Mouse (Mus musculus): ENCODE results near the gene Ttc3. TPM values are rescaled to one million over a fixed set of nuclear protein-coding genes. Genes with fewer than 3 reads are reported as not detected.

Ttc3 gene
- polyA plus RNA-seq, 1 experiment from 2014 or later = 484 TPM

GRCm38 (mm10) chr16:94369596-94370172 is 734 bp upstream of the Ttc3 start:
- peak overlapping the region; percentile 69 for H3K4me2 ChIP-seq (ENCODE audit: low read depth, low read length, severe bottlenecking)
- H3K9me3 ChIP-seq (ENCODE audit: control insufficient read depth, low read length) = no peaks in the 10 kb centered on the region
- H3K27me3 ChIP-seq (ENCODE audit: control insufficient read depth, insufficient read depth, low read length) = no peaks in the 10 kb centered on the region
- 8% methylated on average over 6 of the region's 6 CpGs for WGBS
- peak overlapping the region; percentile 89 for H3K4me3 ChIP-seq (ENCODE audit: low read depth, low read length)
- H3K27ac ChIP-seq (ENCODE audit: low read depth, low read length) = peak overlapping the region; percentile 97
- DNase-seq (ENCODE audit: low spot score) (no peak), ATAC-seq (replicated peaks; ENCODE audit: low FRiP score) (no peak)
- H3K36me3 ChIP-seq (ENCODE audit: control insufficient read depth, insufficient read depth, low read length) = no peaks in the 10 kb centered on the region
- H3K4me1 ChIP-seq (replicated peaks; ENCODE audit: control insufficient read depth, insufficient read depth, low read length) = peaks cover 2% of the 10 kb centered on the region; the same call in 1 of the 2 replicates
- peak overlapping the region; percentile 95 for H3K9ac ChIP-seq (ENCODE audit: low read length)

GRCm38 (mm10) chr16:94370915-94371300 is 490 bp downstream of the Ttc3 start:
- Histone ChIP-seq H3K27me3 (ENCODE audit: control insufficient read depth, insufficient read depth, low read length) (no peaks in the 10 kb centered on the region), H3K4me2 (ENCODE audit: low read depth, low read length, severe bottlenecking) (peak overlapping the region; percentile 69), H3K4me3 (ENCODE audit: low read depth, low read length) (peak overlapping the region; percentile 89), H3K27ac (ENCODE audit: low read depth, low read length) (peak overlapping the region; percentile 97), H3K4me1 (replicated peaks; ENCODE audit: control insufficient read depth, insufficient read depth, low read length) (peaks cover 2% of the 10 kb centered on the region; the same call in 1 of the 2 replicates), H3K9me3 (ENCODE audit: control insufficient read depth, low read length) (no peaks in the 10 kb centered on the region), H3K9ac (ENCODE audit: low read length) (peak overlapping the region; percentile 95), H3K36me3 (ENCODE audit: control insufficient read depth, insufficient read depth, low read length) (no peaks in the 10 kb centered on the region)
- WGBS = 0% methylated on average over 43 of the region's 43 CpGs
- no peak for DNase-seq (ENCODE audit: low spot score)
- ATAC-seq (replicated peaks; ENCODE audit: low FRiP score) = peak; percentile 79

- Histone ChIP-seq H3K9ac (ENCODE audit: low read length) (peak within 1 kb of the TSS; percentile 95), H3K9me3 (ENCODE audit: control insufficient read depth, low read length) (no peaks in the 10 kb centered on the region), H3K4me3 (ENCODE audit: low read depth, low read length) (peak within 1 kb of the TSS; percentile 89), H3K4me2 (ENCODE audit: low read depth, low read length, severe bottlenecking) (peak within 1 kb of the TSS; percentile 69), H3K4me1 (replicated peaks; ENCODE audit: control insufficient read depth, insufficient read depth, low read length) (peaks cover 2% of the 10 kb centered on the region; the same call in 1 of the 2 replicates), H3K36me3 (ENCODE audit: control insufficient read depth, insufficient read depth, low read length) (no peaks in the 10 kb centered on the region), H3K27ac (ENCODE audit: low read depth, low read length) (peak within 1 kb of the TSS; percentile 97), H3K27me3 (ENCODE audit: control insufficient read depth, insufficient read depth, low read length) (no peaks in the 10 kb centered on the region)
- under 1% methylated on average over 41 of the region's 43 CpGs for WGBS
- DNase-seq (ENCODE audit: low spot score) (peak; percentile 95), ATAC-seq (replicated peaks; ENCODE audit: low FRiP score) (peak; percentile 87)
Observed at GRCm38 (mm10) chr16:94371301-94371931, 998 bp downstream of the Ttc3 start, which contains the start of gene Pigp. TSS of gene Pigp (minus strand) at chr16:94371842.

GRCm38 (mm10) chr16:94379386-94379785 is 9.0 kb downstream of the Ttc3 start:
- ATAC-seq (replicated peaks; ENCODE audit: low FRiP score) (no peak), DNase-seq (ENCODE audit: low spot score) (no peak)
- H3K9me3 ChIP-seq (ENCODE audit: control insufficient read depth, low read length) = no peaks in the 10 kb centered on the region
- H3K4me2 ChIP-seq (ENCODE audit: low read depth, low read length, severe bottlenecking) = no peak overlapping the region
- H3K4me1 ChIP-seq (replicated peaks; ENCODE audit: control insufficient read depth, insufficient read depth, low read length) = no peaks in the 10 kb centered on the region
- H3K9ac ChIP-seq (ENCODE audit: low read length) = no peak overlapping the region
- H3K27me3 ChIP-seq (ENCODE audit: control insufficient read depth, insufficient read depth, low read length) = no peaks in the 10 kb centered on the region
- WGBS = 91% methylated on average over 1 of the region's 1 CpGs
- no peak overlapping the region for H3K4me3 ChIP-seq (ENCODE audit: low read depth, low read length)
- no peak overlapping the region for H3K27ac ChIP-seq (ENCODE audit: low read depth, low read length)
- no peaks in the 10 kb centered on the region for H3K36me3 ChIP-seq (ENCODE audit: control insufficient read depth, insufficient read depth, low read length)

GRCm38 (mm10) chr16:94383277-94383676 is 12.9 kb downstream of the Ttc3 start:
- Histone ChIP-seq H3K27ac (ENCODE audit: low read depth, low read length) (no peak overlapping the region), H3K4me3 (ENCODE audit: low read depth, low read length) (no peak overlapping the region), H3K4me1 (replicated peaks; ENCODE audit: control insufficient read depth, insufficient read depth, low read length) (no peaks in the 10 kb centered on the region), H3K9ac (ENCODE audit: low read length) (no peak overlapping the region), H3K27me3 (ENCODE audit: control insufficient read depth, insufficient read depth, low read length) (no peaks in the 10 kb centered on the region), H3K4me2 (ENCODE audit: low read depth, low read length, severe bottlenecking) (no peak overlapping the region), H3K9me3 (ENCODE audit: control insufficient read depth, low read length) (no peaks in the 10 kb centered on the region), H3K36me3 (ENCODE audit: control insufficient read depth, insufficient read depth, low read length) (no peaks in the 10 kb centered on the region)
- WGBS = 94% methylated on average over 3 of the region's 3 CpGs
- no peak for ATAC-seq (replicated peaks; ENCODE audit: low FRiP score)
- no peak for DNase-seq (ENCODE audit: low spot score)

- no peaks in the 10 kb centered on the region for H3K27me3 ChIP-seq (ENCODE audit: control insufficient read depth, insufficient read depth, low read length)
- no peak overlapping the region for H3K4me3 ChIP-seq (ENCODE audit: low read depth, low read length)
- H3K9me3 ChIP-seq (ENCODE audit: control insufficient read depth, low read length) = no peaks in the 10 kb centered on the region
- no peak overlapping the region for H3K9ac ChIP-seq (ENCODE audit: low read length)
- DNase-seq (ENCODE audit: low spot score) (no peak), ATAC-seq (replicated peaks; ENCODE audit: low FRiP score) (no peak)
- H3K4me1 ChIP-seq (replicated peaks; ENCODE audit: control insufficient read depth, insufficient read depth, low read length) = no peaks in the 10 kb centered on the region
- H3K27ac ChIP-seq (ENCODE audit: low read depth, low read length) = no peak overlapping the region
- WGBS = 95% methylated on average over 7 of the region's 7 CpGs
- no peak overlapping the region for H3K4me2 ChIP-seq (ENCODE audit: low read depth, low read length, severe bottlenecking)
- H3K36me3 ChIP-seq (ENCODE audit: control insufficient read depth, insufficient read depth, low read length) = no peaks in the 10 kb centered on the region
Observed at GRCm38 (mm10) chr16:94387690-94388089, 17.3 kb downstream of the Ttc3 start.

GRCm38 (mm10) chr16:94392299-94392698 is 21.9 kb downstream of the Ttc3 start:
- 91% methylated on average over 4 of the region's 4 CpGs for WGBS

GRCm38 (mm10) chr16:94395051-94395450 is 24.6 kb downstream of the Ttc3 start:
- H3K9me3 ChIP-seq (ENCODE audit: control insufficient read depth, low read length) = no peaks in the 10 kb centered on the region
- no peak overlapping the region for H3K4me2 ChIP-seq (ENCODE audit: low read depth, low read length, severe bottlenecking)
- H3K27ac ChIP-seq (ENCODE audit: low read depth, low read length) = no peak overlapping the region
- H3K4me1 ChIP-seq (replicated peaks; ENCODE audit: control insufficient read depth, insufficient read depth, low read length) = no peaks in the 10 kb centered on the region
- peaks cover 2% of the 10 kb centered on the region; the same call in 1 of the 2 replicates for H3K36me3 ChIP-seq (ENCODE audit: control insufficient read depth, insufficient read depth, low read length)
- H3K27me3 ChIP-seq (ENCODE audit: control insufficient read depth, insufficient read depth, low read length) = no peaks in the 10 kb centered on the region
- H3K9ac ChIP-seq (ENCODE audit: low read length) = no peak overlapping the region
- no peak for ATAC-seq (replicated peaks; ENCODE audit: low FRiP score)
- no peak for DNase-seq (ENCODE audit: low spot score)
- no peak overlapping the region for H3K4me3 ChIP-seq (ENCODE audit: low read depth, low read length)
- WGBS = 80% methylated on average over 3 of the region's 3 CpGs

More at GRCm38 (mm10) chr16:94392299-94392698, 21.9 kb downstream of the Ttc3 start:
- Histone ChIP-seq H3K4me2 (ENCODE audit: low read depth, low read length, severe bottlenecking) (no peak overlapping the region), H3K9me3 (ENCODE audit: control insufficient read depth, low read length) (no peaks in the 10 kb centered on the region), H3K4me1 (replicated peaks; ENCODE audit: control insufficient read depth, insufficient read depth, low read length) (no peaks in the 10 kb centered on the region), H3K27ac (ENCODE audit: low read depth, low read length) (no peak overlapping the region), H3K27me3 (ENCODE audit: control insufficient read depth, insufficient read depth, low read length) (no peaks in the 10 kb centered on the region), H3K36me3 (ENCODE audit: control insufficient read depth, insufficient read depth, low read length) (peaks cover 2% of the 10 kb centered on the region; the same call in 1 of the 2 replicates), H3K4me3 (ENCODE audit: low read depth, low read length) (no peak overlapping the region), H3K9ac (ENCODE audit: low read length) (no peak overlapping the region)
- DNase-seq (ENCODE audit: low spot score) = no peak
- no peak for ATAC-seq (replicated peaks; ENCODE audit: low FRiP score)

Data from forebrain, embryonic 11.5 days (tissue).